Mouse (Mus musculus): ENCODE results near the gene Idi2. TPM values are rescaled to one million over a fixed set of nuclear protein-coding genes. Genes with fewer than 3 reads are reported as not detected.
"Not testable (repeated sequence)": the region's sequence is repeated elsewhere in the genome, so short reads cannot be mapped to it uniquely, and the experiment has no call there.

Idi2 gene
- total and polyA plus RNA-seq, 3 experiments = not detected

DNA sequence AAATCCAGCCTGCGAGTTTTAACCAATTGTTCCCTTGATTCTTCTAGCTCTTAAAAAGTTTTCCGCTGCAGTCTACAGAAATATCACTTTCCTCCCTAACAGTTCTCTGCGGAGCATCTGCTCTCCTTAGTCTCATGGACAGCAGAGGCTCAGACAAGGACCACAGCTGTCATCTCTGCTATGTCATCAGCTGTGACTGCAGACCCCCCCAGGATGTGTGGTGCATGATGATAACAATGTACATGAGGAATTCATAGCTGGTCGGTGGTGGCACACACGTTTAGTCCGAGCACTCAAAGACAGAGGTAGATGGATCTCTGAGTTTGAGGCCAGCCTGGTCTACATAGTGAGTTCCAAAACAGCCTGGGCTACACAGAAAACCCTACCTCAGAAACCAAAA is 6.9 kb downstream of the Idi2 start:
- H3K4me1 ChIP-seq (ENCODE audit: control insufficient read depth in 1 of 2, insufficient read depth in 2 of 2); DNase-seq (ENCODE audit: extremely low read depth); in situ Hi-C loops (cut with MboI; ENCODE audit: low pct_ligation_motif_present, low pct_unique_long_range_greater_than_20kb, low sequenced_read_pairs): not testable (repeated sequence)

GRCm38 (mm10) chr13:8961128-8961888 is 8.6 kb downstream of the Idi2 start:
- H3K79me2 ChIP-seq (replicated peaks; ENCODE audit: control insufficient read depth, extremely low read depth, insufficient read depth, poor library complexity, severe bottlenecking); in situ Hi-C loops (cut with MboI; ENCODE audit: low pct_ligation_motif_present, low pct_unique_long_range_greater_than_20kb, low sequenced_read_pairs); H3K9me3 ChIP-seq (replicated peaks; ENCODE audit: low read length); H3K9ac ChIP-seq (ENCODE audit: insufficient read depth, low read depth); H3K27me3 ChIP-seq (replicated peaks); H3K4me3 ChIP-seq (replicated peaks in 1 of 3; ENCODE audit: low read depth in 2 of 3, low read length in 2 of 3, poor library complexity in 1 of 3); H3K4me2 ChIP-seq (ENCODE audit: insufficient read depth, low read depth, poor library complexity, severe bottlenecking); DNase-seq (ENCODE audit: extremely low read depth); dilution Hi-C loops (cut with MboI; ENCODE audit: extremely low pct_ligation_motif_present, extremely low pct_unique_long_range_greater_than_20kb, low sequenced_read_pairs); H3K4me1 ChIP-seq (ENCODE audit: control insufficient read depth in 1 of 2, insufficient read depth in 2 of 2); H3K27ac ChIP-seq (ENCODE audit: insufficient read depth, low read depth); H3K36me3 ChIP-seq (replicated peaks in 1 of 2; ENCODE audit: control insufficient read depth in 1 of 2, insufficient read depth in 1 of 2, low read length in 1 of 2): not testable (repeated sequence)

More for the DNA sequence above, 6.9 kb downstream of the Idi2 start:
- H3K27me3 ChIP-seq (replicated peaks); H3K9ac ChIP-seq (ENCODE audit: insufficient read depth, low read depth); H3K4me2 ChIP-seq (ENCODE audit: insufficient read depth, low read depth, poor library complexity, severe bottlenecking); H3K36me3 ChIP-seq (replicated peaks in 1 of 2; ENCODE audit: control insufficient read depth in 1 of 2, insufficient read depth in 1 of 2, low read length in 1 of 2); dilution Hi-C loops (cut with MboI; ENCODE audit: extremely low pct_ligation_motif_present, extremely low pct_unique_long_range_greater_than_20kb, low sequenced_read_pairs); H3K9me3 ChIP-seq (replicated peaks; ENCODE audit: low read length); H3K27ac ChIP-seq (ENCODE audit: insufficient read depth, low read depth); H3K79me2 ChIP-seq (replicated peaks; ENCODE audit: control insufficient read depth, extremely low read depth, insufficient read depth, poor library complexity, severe bottlenecking); H3K4me3 ChIP-seq (replicated peaks in 1 of 3; ENCODE audit: low read depth in 2 of 3, low read length in 2 of 3, poor library complexity in 1 of 3): not testable (repeated sequence)

DNA sequence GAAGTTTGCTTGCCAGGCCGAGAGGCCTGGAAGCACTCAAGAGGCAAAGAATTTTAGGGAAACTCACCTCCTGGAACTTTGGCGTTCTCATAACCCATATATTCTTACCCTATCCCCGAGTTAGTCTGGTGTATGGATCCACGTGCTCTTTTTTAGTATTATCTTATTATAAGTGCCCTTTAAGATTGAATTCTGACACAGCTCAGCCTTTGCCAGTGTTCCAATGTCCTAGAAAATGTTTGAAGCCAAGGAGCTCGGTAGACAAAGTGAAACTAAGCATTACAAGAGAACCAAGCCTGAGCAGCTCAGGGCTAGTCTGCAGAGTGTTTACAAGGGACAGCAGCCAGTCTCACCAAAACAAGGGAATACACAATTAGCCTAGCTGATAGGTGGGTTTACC is 9.6 kb downstream of the Idi2 start:
- dilution Hi-C loops (cut with MboI; ENCODE audit: extremely low pct_ligation_motif_present, extremely low pct_unique_long_range_greater_than_20kb, low sequenced_read_pairs); H3K4me1 ChIP-seq (ENCODE audit: control insufficient read depth in 1 of 2, insufficient read depth in 2 of 2); H3K27ac ChIP-seq (ENCODE audit: insufficient read depth, low read depth); H3K9ac ChIP-seq (ENCODE audit: insufficient read depth, low read depth); DNase-seq (ENCODE audit: extremely low read depth); in situ Hi-C loops (cut with MboI; ENCODE audit: low pct_ligation_motif_present, low pct_unique_long_range_greater_than_20kb, low sequenced_read_pairs); H3K4me2 ChIP-seq (ENCODE audit: insufficient read depth, low read depth, poor library complexity, severe bottlenecking); H3K4me3 ChIP-seq (replicated peaks in 1 of 3; ENCODE audit: low read depth in 2 of 3, low read length in 2 of 3, poor library complexity in 1 of 3); H3K9me3 ChIP-seq (replicated peaks; ENCODE audit: low read length); H3K79me2 ChIP-seq (replicated peaks; ENCODE audit: control insufficient read depth, extremely low read depth, insufficient read depth, poor library complexity, severe bottlenecking); H3K27me3 ChIP-seq (replicated peaks): not testable (repeated sequence)
- peaks cover 0 to 17% of the 10 kb centered on the region in 2 experiments for H3K36me3 ChIP-seq (replicated peaks in 1 of 2; ENCODE audit: control insufficient read depth in 1 of 2, insufficient read depth in 1 of 2, low read length in 1 of 2)

- H3K4me1 ChIP-seq (ENCODE audit: control insufficient read depth in 1 of 2, insufficient read depth in 2 of 2) = no peaks in the 10 kb centered on the region; a peak in 1 of 4 replicates
- no peaks in the 10 kb centered on the region for H3K9me3 ChIP-seq (replicated peaks; ENCODE audit: low read length)
- no peak overlapping the region for H3K4me2 ChIP-seq (ENCODE audit: insufficient read depth, low read depth, poor library complexity, severe bottlenecking)
- no peak overlapping the region for H3K9ac ChIP-seq (ENCODE audit: insufficient read depth, low read depth)
- H3K79me2 ChIP-seq (replicated peaks; ENCODE audit: control insufficient read depth, extremely low read depth, insufficient read depth, poor library complexity, severe bottlenecking) = no peaks in the 10 kb centered on the region
- H3K4me3 ChIP-seq (replicated peaks in 1 of 3; ENCODE audit: low read depth in 2 of 3, low read length in 2 of 3, poor library complexity in 1 of 3) = no peak overlapping the region
- no peak for TF ChIP-seq ZKSCAN1 (IDR thresholded peaks at IDR 0.05; ENCODE audit: borderline replicate concordance, low read depth, low read length)
- no peak for TF ChIP-seq MAX (IDR thresholded peaks at IDR 0.05; ENCODE audit: low read length)
- TF ChIP-seq E2F4 (IDR thresholded peaks at IDR 0.05; ENCODE audit: insufficient replicate concordance, low read depth, low read length) = no peak
- no peak for TF ChIP-seq ZNF384 (IDR thresholded peaks at IDR 0.05; ENCODE audit: low read depth, low read length)
- TF ChIP-seq POLR2A (IDR thresholded peaks at IDR 0.05; ENCODE audit: low read depth, low read length) = no peak
- TF ChIP-seq NELFE (IDR thresholded peaks at IDR 0.05; ENCODE audit: low read depth, low read length) = no peak
- no peak for TF ChIP-seq MXI1 (IDR thresholded peaks at IDR 0.05; ENCODE audit: low read depth, low read length)
- TF ChIP-seq UBTF (IDR thresholded peaks at IDR 0.05; ENCODE audit: low read depth, low read length) = no peak
- TF ChIP-seq MYC (IDR thresholded peaks at IDR 0.05; ENCODE audit: low read depth, low read length) = no peak
- no peak for TF ChIP-seq MEF2A (IDR thresholded peaks at IDR 0.05; ENCODE audit: borderline replicate concordance, low read depth, low read length)
- no peak for TF ChIP-seq SIN3A (IDR thresholded peaks at IDR 0.05; ENCODE audit: low read length)
- no peak for TF ChIP-seq TBP (conservative IDR thresholded peaks at IDR 0.05; ENCODE audit: low read depth, low read length)
- no peak for TF ChIP-seq SMC3 (IDR thresholded peaks at IDR 0.05; ENCODE audit: low read depth, low read length)
- no peak for TF ChIP-seq MAFK (IDR thresholded peaks at IDR 0.05; ENCODE audit: insufficient replicate concordance, low read length)
- TF ChIP-seq KAT2A (IDR thresholded peaks at IDR 0.05; ENCODE audit: insufficient replicate concordance, low read length) = no peak
- peaks cover 18 to 42% of the 10 kb centered on the region in 2 experiments for H3K36me3 ChIP-seq (replicated peaks in 1 of 2; ENCODE audit: control insufficient read depth in 1 of 2, insufficient read depth in 1 of 2, low read length in 1 of 2)
- in situ Hi-C loops (cut with MboI; ENCODE audit: low pct_ligation_motif_present, low pct_unique_long_range_greater_than_20kb, low sequenced_read_pairs) = no loop called here
- no peak for DNase-seq (ENCODE audit: extremely low read depth)
- no peak overlapping the region for H3K27ac ChIP-seq (ENCODE audit: insufficient read depth, low read depth)
- H3K27me3 ChIP-seq (replicated peaks) = no peaks in the 10 kb centered on the region
- dilution Hi-C loops (cut with MboI; ENCODE audit: extremely low pct_ligation_motif_present, extremely low pct_unique_long_range_greater_than_20kb, low sequenced_read_pairs) = no loop called here
These were observed 12.6 kb downstream of the Idi2 start for GRCm38 (mm10) chr13:8965224-8965623.

Data from CH12.LX (cell line).